Mouse (Mus musculus) C2C12 (cell line): ENCODE data around the gene Spata32. TPM values are rescaled to one million over a fixed set of nuclear protein-coding genes. Genes with fewer than 3 reads are reported as not detected.

Experiments used
- H3K27me3 ChIP-seq: one replicate; pipeline ENCODE4 v1.6.1; 2011; ENCODE audit not compliant: control insufficient read depth, insufficient read depth, insufficient read length
- H3K36me3 ChIP-seq: one replicate; pipeline ENCODE4 v1.6.1; 2011; ENCODE audit not compliant: control insufficient read depth, insufficient read depth
- H3K4me3 ChIP-seq: one replicate; pipeline ENCODE4 v1.5.1; 2011; ENCODE audit warnings: mild to moderate bottlenecking, control low read depth; ENCODE audit not compliant: poor library complexity, insufficient read depth, severe bottlenecking
- H3K79me2 ChIP-seq: one replicate; pipeline ENCODE4 v1.6.1; 2011; ENCODE audit not compliant: control insufficient read depth, insufficient read depth
- H3K79me3 ChIP-seq: one replicate; pipeline ENCODE4 v1.6.1; 2011; ENCODE audit warnings: low read depth, control low read depth
- H3ac ChIP-seq: one replicate; pipeline ENCODE3; 2011; ENCODE audit warnings: low read depth; ENCODE audit not compliant: control insufficient read depth, insufficient read length
- CEBPB ChIP-seq: IDR thresholded peaks from one replicate; pipeline ENCODE4 v1.6.1; 2011; ENCODE audit warnings: low read depth, mild to moderate bottlenecking, control low read depth, moderate library complexity
- CTCF ChIP-seq: IDR thresholded peaks from one replicate; pipeline ENCODE4 v1.5.1; 2011; ENCODE audit not compliant: control insufficient read depth, insufficient read depth, insufficient read length
- FOSL1 ChIP-seq: IDR thresholded peaks from one replicate; pipeline ENCODE4 v1.8.0; 2011; ENCODE audit warnings: mild to moderate bottlenecking, low read length; ENCODE audit not compliant: poor library complexity, insufficient read depth, severe bottlenecking
- MAX ChIP-seq: IDR thresholded peaks from one replicate; pipeline ENCODE4 v1.6.1; 2011; ENCODE audit warnings: mild to moderate bottlenecking, control low read depth
- MYOD1 ChIP-seq: IDR thresholded peaks from one replicate; pipeline ENCODE4 v1.6.1; 2011; ENCODE audit warnings: low read depth; ENCODE audit not compliant: control insufficient read depth, insufficient read length
- MYOG ChIP-seq: IDR thresholded peaks from one replicate; pipeline ENCODE4 v1.6.1; 2011; ENCODE audit not compliant: control insufficient read depth, insufficient read length; ENCODE audit errors: extremely low read depth
- USF1 ChIP-seq: IDR thresholded peaks from one replicate; pipeline ENCODE4 v1.6.1; 2011; ENCODE audit warnings: low read depth, mild to moderate bottlenecking, control low read depth, moderate library complexity
- polyA plus RNA-seq: library from polyadenylated mRNA; unstranded; fragments of >200 nt; fragmentation: generic; extraction: Trizol; gene quantifications from one replicate; pipeline ENCODE4 v1.2.1, GENCODE M21; 2012; ENCODE audit warnings: missing spikeins

The Spata32 gene
- polyA plus RNA-seq, 1 experiment, result not detected

- H3ac ChIP-seq, result peak overlapping the region; percentile 37
- TF ChIP-seq FOSL1, result no peak
- TF ChIP-seq CEBPB, result no peak
- TF ChIP-seq USF1, result no peak
- no peak for TF ChIP-seq MYOG
- TF ChIP-seq CTCF, result no peak
- no peak for TF ChIP-seq MYOD1
- no peak for TF ChIP-seq MAX
- H3K79me3 ChIP-seq, result peaks cover 68% of the 10 kb centered on the region
- peaks cover 88% of the 10 kb centered on the region for H3K79me2 ChIP-seq
- H3K36me3 ChIP-seq, result peaks cover 24% of the 10 kb centered on the region
- no peak overlapping the region for H3K4me3 ChIP-seq
- H3K27me3 ChIP-seq, result no peaks in the 10 kb centered on the region
Observed at GRCm38 (mm10) chr11:103247504-103248177, 29.4 kb upstream of the Spata32 start.

- H3ac ChIP-seq, result peak overlapping the region; percentile 57
Observed at GRCm38 (mm10) chr11:103246731-103247290, 28.6 kb upstream of the Spata32 start.

GRCm38 (mm10) chr11:103246081-103246730 lies 28.0 kb upstream of the Spata32 start:
- Histone ChIP-seq H3ac (peak overlapping the region; percentile 3), H3K79me3 (peaks cover 63% of the 10 kb centered on the region), H3K79me2 (peaks cover 86% of the 10 kb centered on the region), H3K27me3 (no peaks in the 10 kb centered on the region), H3K36me3 (peaks cover 36% of the 10 kb centered on the region), H3K4me3 (no peak overlapping the region)
- no peak for TF ChIP-seq MYOG
- TF ChIP-seq FOSL1, result peak; percentile 31
- no peak for TF ChIP-seq CEBPB
- TF ChIP-seq MYOD1, result peak; percentile 94
- TF ChIP-seq USF1, result no peak
- TF ChIP-seq CTCF, result no peak
- peak; percentile 71 for TF ChIP-seq MAX

More at GRCm38 (mm10) chr11:103246731-103247290, 28.6 kb upstream of the Spata32 start:
- TF ChIP-seq MYOG, result no peak
- no peak for TF ChIP-seq CTCF
- TF ChIP-seq USF1, result no peak
- TF ChIP-seq FOSL1, result no peak
- TF ChIP-seq MAX, result no peak
- no peak for TF ChIP-seq MYOD1
- no peak for TF ChIP-seq CEBPB
- Histone ChIP-seq H3K4me3 (no peak overlapping the region), H3K79me3 (peaks cover 66% of the 10 kb centered on the region), H3K27me3 (no peaks in the 10 kb centered on the region), H3K79me2 (peaks cover 88% of the 10 kb centered on the region), H3K36me3 (peaks cover 30% of the 10 kb centered on the region)

GRCm38 (mm10) chr11:103244856-103245255 lies 26.6 kb upstream of the Spata32 start:
- H3K79me3 ChIP-seq, result peaks cover 54% of the 10 kb centered on the region
- peaks cover 49% of the 10 kb centered on the region for H3K36me3 ChIP-seq
- H3K27me3 ChIP-seq, result no peaks in the 10 kb centered on the region
- H3K4me3 ChIP-seq, result no peak overlapping the region
- TF ChIP-seq MAX (no peak), CEBPB (no peak), MYOD1 (no peak), MYOG (no peak), USF1 (no peak), CTCF (no peak), FOSL1 (no peak)
- H3ac ChIP-seq, result no peak overlapping the region
- H3K79me2 ChIP-seq, result peaks cover 73% of the 10 kb centered on the region

- Histone ChIP-seq H3K4me3 (no peak overlapping the region), H3K79me3 (peaks cover 35% of the 10 kb centered on the region), H3K36me3 (peaks cover 87% of the 10 kb centered on the region), H3K79me2 (peaks cover 43% of the 10 kb centered on the region), H3ac (no peak overlapping the region), H3K27me3 (no peaks in the 10 kb centered on the region)
- TF ChIP-seq USF1 (no peak), MYOD1 (no peak), MYOG (no peak), CEBPB (no peak), MAX (no peak), CTCF (no peak), FOSL1 (no peak)
Observed at GRCm38 (mm10) chr11:103240740-103241139, 22.5 kb upstream of the Spata32 start.
